Mouse (Mus musculus): ENCODE data around the gene Rasgrp2. TPM values are rescaled to one million over a fixed set of nuclear protein-coding genes. Genes with fewer than 3 reads are reported as not detected.

The Rasgrp2 gene
- polyA plus RNA-seq, 1 experiment, result 215 TPM

GRCm38 (mm10) chr19:6407109-6407508 is 8.0 kb downstream of the Rasgrp2 start:
- DNase-seq (ENCODE audit: low read depth), result no peak

GRCm38 (mm10) chr19:6407816-6408510 is 8.8 kb downstream of the Rasgrp2 start:
- no peak for DNase-seq (ENCODE audit: low read depth)

GRCm38 (mm10) chr19:6408749-6409148 is 9.6 kb downstream of the Rasgrp2 start:
- no peak for DNase-seq (ENCODE audit: low read depth)

- no peak for DNase-seq (ENCODE audit: low read depth)
Observed at GRCm38 (mm10) chr19:6409176-6409575, 10.0 kb downstream of the Rasgrp2 start.

GRCm38 (mm10) chr19:6409936-6410335 is 10.8 kb downstream of the Rasgrp2 start:
- no peak for DNase-seq (ENCODE audit: low read depth)

- no peak for DNase-seq (ENCODE audit: low read depth)
Observed at GRCm38 (mm10) chr19:6412798-6413197, 13.7 kb downstream of the Rasgrp2 start.

GRCm38 (mm10) chr19:6415454-6415853 is 16.3 kb downstream of the Rasgrp2 start:
- DNase-seq (ENCODE audit: low read depth), result no peak

- no peak for DNase-seq (ENCODE audit: low read depth)
Observed at GRCm38 (mm10) chr19:6416124-6416770, 17.1 kb downstream of the Rasgrp2 start.

GRCm38 (mm10) chr19:6416894-6417761 is 18.0 kb downstream of the Rasgrp2 start:
- no peak for DNase-seq (ENCODE audit: low read depth)

- no peak for DNase-seq (ENCODE audit: low read depth)
Observed at GRCm38 (mm10) chr19:6418233-6418879, 19.2 kb downstream of the Rasgrp2 start, which contains the start of gene Nrxn2. Gene Nrxn2, plus strand, starts transcription at chr19:6418731.

- no peak for DNase-seq (ENCODE audit: low read depth)
Observed at GRCm38 (mm10) chr19:6418984-6419692, 20.0 kb downstream of the Rasgrp2 start.

GRCm38 (mm10) chr19:6419805-6420310 is 20.7 kb downstream of the Rasgrp2 start:
- no peak for DNase-seq (ENCODE audit: low read depth)

GRCm38 (mm10) chr19:6420481-6421210 is 21.5 kb downstream of the Rasgrp2 start:
- no peak for DNase-seq (ENCODE audit: low read depth)

GRCm38 (mm10) chr19:6421211-6421590 is 22.1 kb downstream of the Rasgrp2 start:
- DNase-seq (ENCODE audit: low read depth), result no peak

GRCm38 (mm10) chr19:6422014-6422413 is 22.9 kb downstream of the Rasgrp2 start:
- no peak for DNase-seq (ENCODE audit: low read depth)

- DNase-seq (ENCODE audit: low read depth), result no peak
Observed at GRCm38 (mm10) chr19:6423241-6423640, 24.1 kb downstream of the Rasgrp2 start.

GRCm38 (mm10) chr19:6424137-6424881 is 25.2 kb downstream of the Rasgrp2 start:
- no peak for DNase-seq (ENCODE audit: low read depth)

- DNase-seq (ENCODE audit: low read depth), result no peak
Observed at GRCm38 (mm10) chr19:6425595-6425994, 26.5 kb downstream of the Rasgrp2 start.

GRCm38 (mm10) chr19:6426703-6427500 is 27.8 kb downstream of the Rasgrp2 start:
- no peak for DNase-seq (ENCODE audit: low read depth)

Measured in gonadal fat pad, adult 2 months (tissue).